Mouse (Mus musculus): ENCODE results near the gene Atp9a.

DNA sequence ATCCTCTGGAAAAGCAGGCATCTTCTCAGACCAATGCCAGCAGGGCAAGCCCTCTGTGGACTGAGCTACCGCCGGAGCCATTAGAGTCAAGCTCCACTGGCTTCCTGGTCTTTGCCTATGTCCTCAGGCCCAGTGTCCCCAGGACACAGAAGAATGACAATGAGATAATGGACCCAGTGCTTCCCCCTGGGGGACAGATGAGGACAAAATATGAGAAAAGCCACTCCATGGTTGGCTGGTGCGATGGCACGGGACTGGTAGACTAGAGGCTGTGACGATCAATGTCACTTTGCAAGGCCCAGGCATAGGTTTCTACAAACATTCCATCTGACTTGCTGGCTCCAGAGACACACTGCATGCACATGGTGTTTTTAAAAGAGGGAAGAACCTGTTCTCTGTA lies 149.2 kb downstream of the Atp9a start:
- no peak for TF ChIP-seq ZNF384 (IDR thresholded peaks at IDR 0.05; ENCODE audit: low read depth, low read length)
- no peak for TF ChIP-seq ZC3H11A (IDR thresholded peaks at IDR 0.05; ENCODE audit: borderline replicate concordance, low read depth, low read length)
- no peak for TF ChIP-seq CHD2 (IDR thresholded peaks at IDR 0.05; ENCODE audit: low read depth, low read length)
- TF ChIP-seq MAFK (IDR thresholded peaks at IDR 0.05; ENCODE audit: insufficient read depth, low read depth, low read length) = no peak
- TF ChIP-seq HCFC1 (IDR thresholded peaks at IDR 0.05; ENCODE audit: borderline replicate concordance, insufficient read depth, low read length) = no peak
